Mouse (Mus musculus) right cerebral cortex, adult 18-20 months (tissue): Measurements from ENCODE around the gene Klk6.
A peak's percentile ranks its signal among the peaks of the same experiment; 100 is the strongest.

Experiments used
- DNase-seq: peaks from one replicate; pipeline ENCODE4 v3.0.0; 2022; ENCODE audit warnings: mixed read lengths

Klk6 gene

DNA sequence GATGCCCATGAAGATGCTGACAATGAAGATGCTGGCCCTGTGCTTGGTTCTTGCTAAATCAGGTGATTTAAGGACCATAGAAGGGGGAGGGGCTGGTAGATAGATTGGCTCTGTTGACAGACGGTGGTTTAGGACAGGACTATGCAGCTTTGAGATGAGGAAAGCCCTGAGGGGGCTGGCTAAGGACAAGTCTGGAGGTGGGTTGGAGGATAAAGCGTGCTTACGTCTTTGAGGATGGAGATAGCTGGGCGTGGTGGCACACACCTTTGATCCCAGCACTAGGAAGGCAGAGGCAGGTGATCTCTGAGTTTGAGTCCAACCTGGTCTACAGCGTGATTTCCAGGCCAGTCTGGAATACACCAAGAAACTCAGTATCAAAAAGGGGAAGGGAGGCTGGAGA is 1.8 kb downstream of the Klk6 start:
- DNase-seq, result no peak

DNA sequence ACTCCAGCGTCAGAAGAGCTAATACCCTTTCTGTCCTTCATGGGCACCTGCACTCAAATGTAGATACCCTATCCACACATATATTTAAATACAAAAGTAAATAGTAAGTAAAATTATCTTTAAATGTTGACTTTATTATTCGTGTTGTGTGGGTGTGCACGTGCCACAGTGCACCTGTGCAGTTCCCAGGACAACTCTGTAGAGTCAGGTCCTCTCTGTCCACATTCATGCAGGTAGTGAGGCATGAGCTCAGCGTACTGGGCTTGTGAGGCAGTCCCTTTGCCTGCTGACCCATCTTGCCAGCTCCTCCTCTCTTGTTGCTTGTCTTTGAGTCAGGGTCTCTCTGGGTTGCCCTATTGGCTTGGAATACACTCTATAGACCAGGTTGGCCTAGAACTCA is 3.4 kb downstream of the Klk6 start:
- DNase-seq, result no peak

DNA sequence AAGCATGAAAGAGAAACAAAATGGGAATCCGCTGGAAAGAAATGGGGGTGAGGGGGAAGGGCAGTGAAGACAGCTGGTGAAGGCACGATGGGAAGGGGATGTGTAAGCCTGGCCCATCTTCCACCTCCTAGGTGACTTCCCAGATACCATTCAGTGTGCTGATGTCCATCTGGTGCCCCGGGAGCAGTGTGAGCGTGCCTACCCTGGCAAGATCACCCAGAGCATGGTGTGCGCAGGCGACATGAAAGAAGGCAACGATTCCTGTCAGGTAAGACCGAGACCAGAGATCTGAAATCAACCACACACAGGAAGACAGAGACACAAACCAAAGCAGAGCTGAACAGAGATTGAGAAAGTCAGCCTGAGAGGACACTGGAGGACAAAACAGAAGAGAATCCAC is 4.7 kb downstream of the Klk6 start:
- DNase-seq, result no peak

DNA sequence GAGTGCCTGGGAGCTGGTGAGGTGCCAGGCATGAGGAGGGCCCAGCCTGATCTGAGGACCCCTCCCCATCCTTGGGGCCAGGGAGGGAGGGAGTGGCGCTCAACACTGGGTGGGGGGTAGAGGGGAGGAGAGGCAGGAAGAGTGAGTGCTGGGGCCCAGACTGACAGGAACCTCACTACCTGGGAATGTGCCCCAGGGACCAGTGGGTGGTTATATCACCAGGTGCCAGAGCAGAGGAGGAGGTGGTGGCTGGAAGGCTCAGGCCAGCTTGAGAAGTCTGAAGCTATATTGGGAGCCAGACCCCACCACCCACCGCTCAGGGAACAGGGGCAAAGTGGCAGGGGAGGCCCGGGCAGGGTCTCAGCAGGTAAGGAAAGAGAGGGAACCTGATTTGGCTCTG is 17.4 kb downstream of the Klk6 start, which contains the start of gene Klk5:
TSS of gene Klk5 (plus strand) at position 271 of the 400 bp plus-strand sequence.
- DNase-seq, result no peak

DNA sequence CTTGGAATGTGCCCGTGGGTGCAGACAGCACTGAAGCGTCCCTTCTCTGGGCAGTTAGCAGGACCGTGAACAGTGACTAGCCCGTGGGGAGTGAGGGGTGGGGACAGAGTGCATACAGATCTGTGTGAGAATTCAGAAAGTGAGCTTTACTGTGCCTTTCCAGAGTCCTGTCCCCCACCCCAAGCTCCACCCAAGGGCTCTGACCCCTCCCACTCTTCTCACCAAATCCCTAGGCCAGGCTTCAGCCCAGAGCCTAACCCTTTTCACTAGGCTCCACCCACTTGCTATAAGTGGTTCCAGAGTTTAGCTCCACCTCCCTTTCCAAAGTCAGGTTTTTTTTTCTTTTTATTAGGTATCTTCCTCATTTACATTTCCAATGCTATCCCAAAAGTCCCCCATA is 19.5 kb downstream of the Klk6 start:
- DNase-seq, result no peak

DNA sequence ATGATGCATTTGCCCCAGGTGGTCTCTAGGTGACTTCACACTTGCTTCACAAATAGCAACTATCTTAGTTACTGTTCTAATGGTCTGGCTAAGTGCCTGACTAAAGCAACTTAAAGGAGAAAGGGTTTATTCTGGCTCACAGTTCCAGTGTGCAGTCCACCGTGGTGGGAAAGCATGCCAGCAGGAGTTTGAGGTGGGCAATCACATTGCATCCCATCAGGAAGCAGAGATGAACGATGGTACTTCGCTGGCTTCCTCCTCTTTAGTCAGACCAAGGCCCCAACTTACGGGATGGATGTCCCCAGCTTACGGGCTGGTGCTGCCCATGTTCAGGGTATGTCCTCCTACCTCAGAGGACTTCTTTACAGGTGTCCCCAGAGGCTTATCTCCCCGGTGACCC is 27.3 kb downstream of the Klk6 start:
- no peak for DNase-seq

DNA sequence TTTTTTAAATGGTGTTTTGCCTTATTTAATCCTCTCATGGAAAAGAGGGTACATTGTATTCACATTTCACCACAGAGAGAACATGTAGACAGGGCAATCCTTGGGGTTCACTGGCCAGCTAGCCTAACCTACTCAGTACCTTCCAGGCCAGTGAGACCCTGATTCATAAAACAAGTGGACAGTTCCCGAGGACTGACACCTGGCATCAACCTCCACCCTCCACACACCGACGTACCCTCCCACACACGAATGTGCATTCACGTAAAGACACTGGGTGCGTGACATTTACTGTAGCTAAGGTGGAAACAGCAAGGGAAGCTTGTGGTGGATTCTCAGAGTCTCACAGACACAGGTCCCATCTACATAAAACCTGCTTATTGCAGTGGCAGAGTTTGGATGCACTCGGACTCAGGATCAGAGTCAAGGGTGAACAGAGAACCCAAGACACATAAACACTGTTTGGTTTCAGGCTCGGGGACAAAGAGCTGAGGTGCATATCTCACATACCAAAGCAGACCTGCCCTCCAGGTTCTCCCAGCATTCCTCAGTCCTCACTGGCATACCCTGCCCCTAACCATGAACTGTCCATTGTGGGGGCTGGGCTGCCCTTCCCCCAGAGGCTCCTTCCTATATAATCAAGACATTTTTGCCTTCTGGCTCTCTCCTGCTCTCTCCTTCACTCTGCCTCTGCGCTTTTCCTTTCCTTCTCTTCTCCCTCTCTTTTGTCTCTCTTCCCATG is 30.5 kb downstream of the Klk6 start:
- DNase-seq, result no peak

DNA sequence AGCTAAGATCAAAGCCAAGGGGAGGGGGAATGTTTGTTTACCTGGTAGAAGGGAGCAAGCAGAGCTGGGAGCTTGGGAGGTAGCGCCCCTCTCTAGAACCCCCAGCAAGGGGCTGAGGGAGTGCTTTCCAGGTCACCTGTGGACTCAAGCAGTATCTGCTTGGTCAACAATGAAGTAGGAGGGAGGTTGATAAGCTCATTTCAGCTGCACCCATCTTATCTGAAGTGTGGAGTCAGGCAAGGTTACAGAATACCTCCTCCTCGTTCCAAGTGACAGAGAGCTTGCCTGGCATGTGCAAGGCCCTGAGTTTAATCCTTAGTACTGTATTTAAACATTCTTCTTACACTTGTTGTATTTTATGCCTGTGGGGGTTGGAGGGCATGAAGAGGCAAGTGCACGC is 31.4 kb downstream of the Klk6 start:
- no peak for DNase-seq

DNA sequence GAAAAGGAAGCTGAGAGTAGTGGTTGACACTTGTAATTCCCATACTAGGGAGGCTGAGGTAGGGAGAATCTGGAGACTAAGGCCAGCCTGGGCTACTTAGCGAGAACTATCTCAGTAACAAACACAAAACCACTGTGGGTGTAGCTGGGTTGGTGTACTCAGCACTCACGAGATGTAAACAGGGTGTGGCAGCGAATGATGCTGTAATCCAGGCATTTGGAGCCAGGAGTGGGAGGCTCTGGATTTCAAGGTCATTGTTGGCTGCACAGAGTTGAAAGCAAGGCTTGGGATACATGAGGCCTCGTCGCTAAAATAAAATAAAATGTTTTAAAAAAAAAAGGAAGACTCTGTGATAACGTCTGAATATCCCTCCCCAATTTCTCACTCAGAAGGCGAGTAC is 32.0 kb downstream of the Klk6 start:
- DNase-seq, result no peak

DNA sequence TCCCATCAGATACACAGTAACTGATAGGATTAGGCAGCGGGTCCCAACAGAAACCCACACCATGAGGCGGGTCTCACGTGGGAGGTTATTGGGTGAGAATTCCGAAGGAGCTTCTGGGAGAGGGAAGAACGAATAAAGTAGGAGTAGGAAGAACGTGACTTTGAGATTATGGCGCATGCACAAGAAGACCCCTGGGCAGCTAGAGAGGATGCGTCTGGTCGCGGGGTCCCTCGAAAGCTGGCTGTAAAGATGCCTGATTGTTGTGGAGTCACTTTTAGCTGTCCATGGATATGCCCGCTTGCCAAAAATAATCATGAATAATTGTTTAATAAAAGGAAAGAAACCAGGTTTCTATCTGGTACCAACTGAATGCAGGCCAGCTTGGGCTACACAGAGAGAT is 33.2 kb downstream of the Klk6 start:
- no peak for DNase-seq

DNA sequence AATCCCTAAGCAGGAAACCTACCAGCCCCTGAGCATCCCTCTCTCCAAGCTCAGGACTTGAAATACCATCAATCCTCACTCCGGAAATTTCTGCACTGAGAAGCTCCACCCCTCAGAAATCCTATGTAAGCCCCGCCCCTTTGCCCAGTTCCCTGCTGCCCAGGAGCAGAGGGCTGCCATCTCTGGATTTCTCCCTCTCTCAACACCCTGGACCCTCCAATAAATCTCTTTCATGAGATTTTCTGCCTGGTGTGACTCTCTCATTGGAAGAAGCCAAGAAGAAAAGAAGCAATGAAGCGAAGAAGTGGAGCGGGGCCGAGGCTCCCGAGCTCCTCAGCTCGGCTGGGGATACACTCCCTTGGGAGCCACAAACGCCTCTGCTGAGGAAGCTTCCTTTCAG is 36.1 kb downstream of the Klk6 start:
- DNase-seq, result no peak

DNA sequence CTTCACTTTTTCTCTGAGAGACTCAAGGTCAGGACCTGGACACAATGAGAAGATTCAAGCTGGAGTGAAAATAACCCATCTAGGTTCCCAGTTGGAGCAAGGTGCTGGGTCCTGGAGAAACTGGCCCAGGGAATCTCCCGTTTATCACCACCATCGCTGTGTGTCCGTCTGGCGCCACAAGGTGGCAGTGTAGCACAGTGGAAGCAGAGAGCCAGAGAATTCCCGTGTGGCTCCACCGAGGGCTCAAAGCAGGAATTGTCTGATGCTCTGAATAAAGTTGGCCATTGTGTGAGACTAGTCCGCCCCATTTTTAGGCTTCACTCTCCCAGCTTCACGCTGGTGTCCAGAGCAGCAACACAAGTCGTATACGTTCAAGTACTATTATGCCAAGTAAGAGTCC is 48.9 kb downstream of the Klk6 start:
- peak; percentile 64 for DNase-seq

DNA sequence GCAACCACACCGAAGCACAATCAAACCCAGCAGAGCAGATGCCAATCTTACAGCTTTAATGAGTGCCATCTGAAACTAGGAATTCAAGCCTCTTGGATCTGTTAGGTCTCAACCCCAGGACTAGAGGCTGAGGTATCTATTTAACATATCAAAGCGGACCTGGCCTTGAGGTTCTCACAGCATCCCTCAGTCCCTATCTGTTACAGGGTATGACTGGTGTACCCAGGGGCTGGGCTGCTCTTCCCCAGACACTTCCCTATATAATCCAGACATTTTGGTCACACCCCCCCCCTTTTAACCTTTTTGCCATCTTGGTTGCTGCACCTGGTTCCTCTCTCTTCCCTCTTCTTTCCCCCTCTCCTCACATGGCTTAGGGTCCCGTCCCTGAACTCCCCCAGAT is 49.4 kb downstream of the Klk6 start:
- no peak for DNase-seq

DNA sequence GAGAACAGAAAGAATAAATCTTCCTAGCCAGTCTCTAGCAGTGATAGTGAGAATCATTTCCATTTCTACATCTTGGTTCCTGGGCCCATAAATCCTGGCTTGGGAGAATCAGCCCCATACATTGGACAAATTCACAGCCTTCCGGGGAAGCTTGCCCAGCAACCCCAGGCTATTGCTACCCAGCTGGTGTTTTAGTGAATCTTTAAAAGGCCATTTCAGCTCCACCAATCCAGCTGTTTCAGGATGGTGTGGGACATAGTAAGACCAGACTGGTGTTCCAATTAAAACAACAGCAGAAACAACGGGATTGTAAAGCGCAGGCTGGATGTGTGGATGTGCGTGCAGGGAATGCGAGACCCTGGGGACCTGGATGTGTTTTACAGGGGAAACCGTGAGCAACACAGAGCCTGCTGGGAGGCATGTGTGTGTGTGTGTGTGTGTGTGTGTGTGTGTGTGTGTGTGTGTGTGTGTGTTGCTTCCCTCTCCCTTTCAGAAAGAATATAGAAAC is 50.6 kb downstream of the Klk6 start:
- no peak for DNase-seq

DNA sequence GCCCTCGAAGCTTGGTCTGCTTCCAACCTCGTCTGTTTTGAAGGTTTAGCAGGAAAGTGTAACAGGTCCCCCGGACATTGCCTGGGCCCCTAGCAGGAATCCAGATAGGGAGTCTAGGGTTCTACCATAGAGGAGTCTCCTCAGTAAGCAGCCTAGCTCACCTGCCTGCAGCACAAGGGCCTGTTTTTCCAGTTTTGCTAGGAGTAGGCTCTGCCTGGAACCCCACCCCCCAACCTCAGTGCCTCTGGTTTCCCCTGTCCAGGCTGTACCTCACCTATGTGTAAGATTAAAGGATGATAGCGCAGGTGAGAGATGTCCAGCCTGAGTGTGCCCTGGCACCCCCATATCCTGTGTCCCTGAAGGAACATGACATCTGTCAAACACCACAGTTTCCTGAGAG is 52.1 kb downstream of the Klk6 start:
- DNase-seq, result no peak

DNA sequence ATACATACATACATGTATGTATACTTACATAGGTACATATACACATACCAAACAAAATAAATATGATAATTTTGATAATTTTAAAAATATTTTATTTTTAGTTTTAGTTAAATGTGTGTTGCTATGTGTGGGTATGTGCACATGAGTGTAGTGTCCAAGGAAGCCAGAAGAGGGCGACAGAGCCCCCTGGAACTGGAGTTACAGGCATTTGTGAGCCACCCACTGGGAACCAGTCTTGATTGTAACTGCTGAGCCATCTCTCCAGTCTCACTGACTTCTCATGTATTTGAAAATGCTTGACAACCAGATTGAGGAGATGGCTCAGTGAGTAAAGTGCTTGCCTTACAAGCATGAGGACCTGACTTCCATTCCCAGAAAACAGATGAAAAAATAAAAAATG is 54.0 kb downstream of the Klk6 start:
- no peak for DNase-seq

DNA sequence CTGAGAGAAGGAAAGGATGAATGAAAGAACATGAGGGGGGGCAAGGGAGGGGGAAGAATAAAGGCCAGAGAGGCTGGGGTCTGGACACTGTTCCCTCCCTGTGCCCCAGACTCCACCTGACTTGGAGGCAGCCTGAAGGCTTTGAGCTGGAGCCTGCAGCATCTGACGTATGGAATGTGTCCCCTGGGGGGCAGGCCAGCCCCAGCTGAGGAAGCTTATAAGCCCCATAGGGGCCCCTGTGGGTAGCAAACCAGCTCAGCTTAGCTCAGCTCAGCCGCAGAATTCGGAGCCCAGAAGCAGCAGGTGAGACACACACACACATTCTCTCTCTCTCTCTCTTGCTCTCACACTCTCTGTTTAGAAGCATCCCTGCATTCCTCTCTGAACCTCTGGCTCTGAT is 56.6 kb downstream of the Klk6 start, which contains the start of gene Klk4:
TSS of gene Klk4 (plus strand) at position 249 of the 400 bp plus-strand sequence.
- no peak for DNase-seq
